Mouse (Mus musculus): ENCODE data around the gene Sppl2b. TPM values are rescaled to one million over a fixed set of nuclear protein-coding genes. Genes with fewer than 3 reads are reported as not detected.
A peak's percentile ranks its signal among the peaks of the same experiment; 100 is the strongest.
"Not testable (repeated sequence)": the region's sequence is repeated elsewhere in the genome, so short reads cannot be mapped to it uniquely, and the experiment has no call there.

Sppl2b gene
- polyA plus RNA-seq, 1 experiment from 2014 or later: 56.6 TPM

GRCm38 (mm10) chr10:80827063-80827869 is 27.8 kb upstream of the Sppl2b start:
- ATAC-seq (ENCODE audit: low FRiP score): no peak
- H3K27ac ChIP-seq: peak overlapping the region; percentile 91
- peak overlapping the region; percentile 86 for H3K4me3 ChIP-seq
- peak overlapping the region; percentile 92 for H3K9ac ChIP-seq
- H3K27me3 ChIP-seq: no peaks in the 10 kb centered on the region
- no peaks in the 10 kb centered on the region for H3K9me3 ChIP-seq (replicated peaks)
- peak overlapping the region; percentile 87 for H3K4me2 ChIP-seq (replicated peaks)
- peaks cover 22% of the 10 kb centered on the region for H3K36me3 ChIP-seq
- H3K4me1 ChIP-seq: peaks cover 37% of the 10 kb centered on the region
- WGBS: 9% methylated on average over 28 of the region's 29 CpGs

GRCm38 (mm10) chr10:80827870-80828420 is 27.1 kb upstream of the Sppl2b start:
- peaks cover under 1% of the 10 kb centered on the region; the same call in 1 of the 2 replicates for H3K27me3 ChIP-seq
- no peak for ATAC-seq (ENCODE audit: low FRiP score)
- H3K9me3 ChIP-seq (replicated peaks): no peaks in the 10 kb centered on the region
- 85% methylated on average over 10 of the region's 10 CpGs for WGBS
- H3K4me2 ChIP-seq (replicated peaks): peak overlapping the region; percentile 87
- peak overlapping the region; percentile 92 for H3K9ac ChIP-seq
- H3K4me3 ChIP-seq: peak overlapping the region; percentile 86
- H3K4me1 ChIP-seq: peaks cover 40% of the 10 kb centered on the region
- H3K36me3 ChIP-seq: peaks cover 22% of the 10 kb centered on the region
- H3K27ac ChIP-seq: no peak overlapping the region

GRCm38 (mm10) chr10:80828587-80828986 is 26.5 kb upstream of the Sppl2b start:
- H3K9me3 ChIP-seq (replicated peaks); H3K4me3 ChIP-seq; H3K27me3 ChIP-seq; H3K27ac ChIP-seq; ATAC-seq (ENCODE audit: low FRiP score): not testable (repeated sequence)
- Histone ChIP-seq H3K9ac (peak overlapping the region; percentile 92; the same call in 1 of the 2 replicates), H3K4me2 (replicated peaks) (peak overlapping the region; percentile 87), H3K36me3 (peaks cover 22% of the 10 kb centered on the region), H3K4me1 (peaks cover 40% of the 10 kb centered on the region)
- 88% methylated on average over 8 of the region's 9 CpGs for WGBS

- Histone ChIP-seq H3K9me3 (replicated peaks) (no peaks in the 10 kb centered on the region), H3K27me3 (peaks cover 17% of the 10 kb centered on the region), H3K4me3 (no peak overlapping the region), H3K36me3 (peaks cover 22% of the 10 kb centered on the region), H3K27ac (no peak overlapping the region), H3K4me1 (peaks cover 40% of the 10 kb centered on the region), H3K9ac (no peak overlapping the region), H3K4me2 (replicated peaks) (no peak overlapping the region)
- no peak for ATAC-seq (ENCODE audit: low FRiP score)
- WGBS: 65% methylated on average over 1 of the region's 1 CpGs
Measured at GRCm38 (mm10) chr10:80829359-80830278, 25.5 kb upstream of the Sppl2b start.

GRCm38 (mm10) chr10:80831136-80831535 is 23.9 kb upstream of the Sppl2b start:
- Histone ChIP-seq H3K4me3 (no peak overlapping the region), H3K36me3 (peaks cover 22% of the 10 kb centered on the region), H3K27ac (no peak overlapping the region), H3K9ac (no peak overlapping the region), H3K4me2 (replicated peaks) (no peak overlapping the region), H3K27me3 (peaks cover 32% of the 10 kb centered on the region), H3K9me3 (replicated peaks) (no peaks in the 10 kb centered on the region; the same call in 1 of the 2 replicates), H3K4me1 (peaks cover 51% of the 10 kb centered on the region)
- 3% methylated on average over 9 of the region's 9 CpGs for WGBS
- ATAC-seq (ENCODE audit: low FRiP score): no peak

- peaks cover 47% of the 10 kb centered on the region for H3K27me3 ChIP-seq
- H3K9ac ChIP-seq: no peak overlapping the region
- no peak for ATAC-seq (ENCODE audit: low FRiP score)
- peaks cover 46% of the 10 kb centered on the region for H3K4me1 ChIP-seq
- no peaks in the 10 kb centered on the region; the same call in 1 of the 2 replicates for H3K9me3 ChIP-seq (replicated peaks)
- H3K4me2 ChIP-seq (replicated peaks): no peak overlapping the region
- H3K36me3 ChIP-seq: peaks cover 22% of the 10 kb centered on the region
- no peak overlapping the region for H3K27ac ChIP-seq
- H3K4me3 ChIP-seq: no peak overlapping the region
- 51% methylated on average over 7 of the region's 7 CpGs for WGBS
Measured at GRCm38 (mm10) chr10:80832818-80833217, 22.3 kb upstream of the Sppl2b start.

GRCm38 (mm10) chr10:80835617-80836016 is 19.5 kb upstream of the Sppl2b start:
- ATAC-seq (ENCODE audit: low FRiP score): no peak; the same call in 1 of the 2 replicates
- 48% methylated on average over 30 of the region's 30 CpGs for WGBS
- H3K27ac ChIP-seq: no peak overlapping the region
- H3K36me3 ChIP-seq: peaks cover 3% of the 10 kb centered on the region
- H3K4me2 ChIP-seq (replicated peaks): peak overlapping the region; percentile 21
- peaks cover 47% of the 10 kb centered on the region for H3K27me3 ChIP-seq
- 0 out of 2 replicates have a peak overlapping the region, but pooled peaks have one; percentile 8 for H3K9ac ChIP-seq
- peaks cover 23% of the 10 kb centered on the region for H3K4me1 ChIP-seq
- H3K9me3 ChIP-seq (replicated peaks): no peaks in the 10 kb centered on the region; the same call in 1 of the 2 replicates
- 0 out of 2 replicates have a peak overlapping the region, but pooled peaks have one; percentile 5 for H3K4me3 ChIP-seq

- H3K9me3 ChIP-seq (replicated peaks): no peaks in the 10 kb centered on the region; the same call in 1 of the 2 replicates
- H3K4me1 ChIP-seq: peaks cover 18% of the 10 kb centered on the region
- WGBS: 44% methylated on average over 7 of the region's 7 CpGs
- H3K27ac ChIP-seq: no peak overlapping the region
- peaks cover 56% of the 10 kb centered on the region for H3K27me3 ChIP-seq
- no peaks in the 10 kb centered on the region for H3K36me3 ChIP-seq
- H3K9ac ChIP-seq: no peak overlapping the region
- ATAC-seq (ENCODE audit: low FRiP score): no peak
- H3K4me3 ChIP-seq: no peak overlapping the region
- H3K4me2 ChIP-seq (replicated peaks): no peak overlapping the region
Measured at GRCm38 (mm10) chr10:80836949-80837379, 18.1 kb upstream of the Sppl2b start.

GRCm38 (mm10) chr10:80837827-80838226 is 17.2 kb upstream of the Sppl2b start:
- no peak overlapping the region for H3K4me3 ChIP-seq
- H3K4me1 ChIP-seq: peaks cover 15% of the 10 kb centered on the region
- peak overlapping the region; percentile 44 for H3K9ac ChIP-seq
- no peak overlapping the region for H3K27ac ChIP-seq
- H3K4me2 ChIP-seq (replicated peaks): no peak overlapping the region
- no peaks in the 10 kb centered on the region; the same call in 1 of the 2 replicates for H3K9me3 ChIP-seq (replicated peaks)
- no peaks in the 10 kb centered on the region for H3K36me3 ChIP-seq
- WGBS: 18% methylated on average over 2 of the region's 2 CpGs
- ATAC-seq (ENCODE audit: low FRiP score): no peak
- H3K27me3 ChIP-seq: peaks cover 65% of the 10 kb centered on the region

- H3K9me3 ChIP-seq (replicated peaks): no peaks in the 10 kb centered on the region; the same call in 1 of the 2 replicates
- WGBS: 56% methylated on average over 2 of the region's 2 CpGs
- H3K4me1 ChIP-seq: peaks cover 18% of the 10 kb centered on the region
- no peak overlapping the region for H3K9ac ChIP-seq
- H3K27me3 ChIP-seq: peaks cover 65% of the 10 kb centered on the region
- no peak for ATAC-seq (ENCODE audit: low FRiP score)
- H3K4me3 ChIP-seq: no peak overlapping the region
- H3K4me2 ChIP-seq (replicated peaks): no peak overlapping the region
- H3K27ac ChIP-seq: no peak overlapping the region
- H3K36me3 ChIP-seq: no peaks in the 10 kb centered on the region
Measured at GRCm38 (mm10) chr10:80838346-80838912, 16.6 kb upstream of the Sppl2b start.

- no peak overlapping the region for H3K4me3 ChIP-seq
- H3K9me3 ChIP-seq (replicated peaks): no peaks in the 10 kb centered on the region; the same call in 1 of the 2 replicates
- H3K27ac ChIP-seq: no peak overlapping the region
- no peak for ATAC-seq (ENCODE audit: low FRiP score)
- no peaks in the 10 kb centered on the region for H3K36me3 ChIP-seq
- H3K9ac ChIP-seq: no peak overlapping the region
- peaks cover 65% of the 10 kb centered on the region for H3K27me3 ChIP-seq
- 53% methylated on average over 6 of the region's 6 CpGs for WGBS
- peaks cover 23% of the 10 kb centered on the region for H3K4me1 ChIP-seq
- H3K4me2 ChIP-seq (replicated peaks): no peak overlapping the region
Measured at GRCm38 (mm10) chr10:80839848-80840247, 15.2 kb upstream of the Sppl2b start.
